Mouse (Mus musculus) brain, embryonic 14.5 days (tissue): Measurements from ENCODE around the gene Nudt13.

ENCODE experiments used
- CTCF ChIP-seq: fragments of 200-500 bp; IDR thresholded peaks from 2 replicates; pipeline ENCODE4 v1.5.1; 2012; ENCODE audit warnings: inconsistent platforms, mild to moderate bottlenecking, moderate library complexity, borderline replicate concordance; ENCODE audit not compliant: insufficient read depth, insufficient read length; ENCODE audit errors: extremely low read depth
- POLR2A ChIP-seq: fragments of 200-500 bp; IDR thresholded peaks from 2 replicates; pipeline ENCODE4 v1.6.1; 2012; ENCODE audit warnings: mild to moderate bottlenecking, inconsistent platforms, borderline replicate concordance; ENCODE audit not compliant: poor library complexity, insufficient read depth, insufficient read length, severe bottlenecking; ENCODE audit errors: extremely low read depth

DNA sequence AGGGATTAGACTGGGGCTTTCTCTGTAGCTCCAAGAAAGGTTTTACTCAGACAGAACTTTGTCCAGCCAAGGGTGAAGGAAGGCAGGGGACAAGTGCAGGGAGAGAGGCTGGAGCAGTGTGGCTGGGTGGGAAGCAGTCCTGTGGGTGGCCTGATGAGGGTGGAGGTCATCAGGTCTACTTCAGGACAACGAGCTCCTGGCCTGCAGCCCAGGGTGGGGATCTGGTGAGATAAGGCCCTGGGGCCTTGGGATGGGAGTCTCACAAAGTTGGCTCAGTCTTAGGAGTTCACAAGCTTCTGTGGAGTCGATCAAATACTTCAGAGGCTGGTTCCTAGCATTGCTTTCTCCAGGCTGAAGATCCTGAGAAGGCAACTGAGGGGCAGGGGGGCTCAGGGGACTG, 49.2 kb upstream of the Nudt13 start:
- TF ChIP-seq POLR2A (no peak), CTCF (no peak)
